Mouse (Mus musculus) C2C12 (cell line): ENCODE results near the gene Morn4. TPM values are rescaled to one million over a fixed set of nuclear protein-coding genes. Genes with fewer than 3 reads are reported as not detected.

Source experiments
- H3K27me3 ChIP-seq: one replicate; pipeline ENCODE4 v1.6.1; 2011; ENCODE audit not compliant: control insufficient read depth, insufficient read depth, insufficient read length
- H3K36me3 ChIP-seq: one replicate; pipeline ENCODE4 v1.6.1; 2011; ENCODE audit not compliant: control insufficient read depth, insufficient read depth
- H3K4me3 ChIP-seq: one replicate; pipeline ENCODE4 v1.5.1; 2011; ENCODE audit warnings: mild to moderate bottlenecking, control low read depth; ENCODE audit not compliant: poor library complexity, insufficient read depth, severe bottlenecking
- H3K79me2 ChIP-seq: one replicate; pipeline ENCODE4 v1.6.1; 2011; ENCODE audit not compliant: control insufficient read depth, insufficient read depth
- H3K79me3 ChIP-seq: one replicate; pipeline ENCODE4 v1.6.1; 2011; ENCODE audit warnings: low read depth, control low read depth
- H3ac ChIP-seq: one replicate; pipeline ENCODE3; 2011; ENCODE audit warnings: low read depth; ENCODE audit not compliant: control insufficient read depth, insufficient read length
- CEBPB ChIP-seq: IDR thresholded peaks from one replicate; pipeline ENCODE4 v1.6.1; 2011; ENCODE audit warnings: low read depth, mild to moderate bottlenecking, control low read depth, moderate library complexity
- CTCF ChIP-seq: IDR thresholded peaks from one replicate; pipeline ENCODE4 v1.5.1; 2011; ENCODE audit not compliant: control insufficient read depth, insufficient read depth, insufficient read length
- FOSL1 ChIP-seq: IDR thresholded peaks from one replicate; pipeline ENCODE4 v1.8.0; 2011; ENCODE audit warnings: mild to moderate bottlenecking, low read length; ENCODE audit not compliant: poor library complexity, insufficient read depth, severe bottlenecking
- MAX ChIP-seq: IDR thresholded peaks from one replicate; pipeline ENCODE4 v1.6.1; 2011; ENCODE audit warnings: mild to moderate bottlenecking, control low read depth
- MYOD1 ChIP-seq: IDR thresholded peaks from one replicate; pipeline ENCODE4 v1.6.1; 2011; ENCODE audit warnings: low read depth; ENCODE audit not compliant: control insufficient read depth, insufficient read length
- MYOG ChIP-seq: IDR thresholded peaks from one replicate; pipeline ENCODE4 v1.6.1; 2011; ENCODE audit not compliant: control insufficient read depth, insufficient read length; ENCODE audit errors: extremely low read depth
- USF1 ChIP-seq: IDR thresholded peaks from one replicate; pipeline ENCODE4 v1.6.1; 2011; ENCODE audit warnings: low read depth, mild to moderate bottlenecking, control low read depth, moderate library complexity
- polyA plus RNA-seq: library from polyadenylated mRNA; unstranded; fragments of >200 nt; fragmentation: generic; extraction: Trizol; gene quantifications from one replicate; pipeline ENCODE4 v1.2.1, GENCODE M21; 2012; ENCODE audit warnings: missing spikeins

The Morn4 gene
- polyA plus RNA-seq, 1 experiment, result 16.5 TPM

DNA sequence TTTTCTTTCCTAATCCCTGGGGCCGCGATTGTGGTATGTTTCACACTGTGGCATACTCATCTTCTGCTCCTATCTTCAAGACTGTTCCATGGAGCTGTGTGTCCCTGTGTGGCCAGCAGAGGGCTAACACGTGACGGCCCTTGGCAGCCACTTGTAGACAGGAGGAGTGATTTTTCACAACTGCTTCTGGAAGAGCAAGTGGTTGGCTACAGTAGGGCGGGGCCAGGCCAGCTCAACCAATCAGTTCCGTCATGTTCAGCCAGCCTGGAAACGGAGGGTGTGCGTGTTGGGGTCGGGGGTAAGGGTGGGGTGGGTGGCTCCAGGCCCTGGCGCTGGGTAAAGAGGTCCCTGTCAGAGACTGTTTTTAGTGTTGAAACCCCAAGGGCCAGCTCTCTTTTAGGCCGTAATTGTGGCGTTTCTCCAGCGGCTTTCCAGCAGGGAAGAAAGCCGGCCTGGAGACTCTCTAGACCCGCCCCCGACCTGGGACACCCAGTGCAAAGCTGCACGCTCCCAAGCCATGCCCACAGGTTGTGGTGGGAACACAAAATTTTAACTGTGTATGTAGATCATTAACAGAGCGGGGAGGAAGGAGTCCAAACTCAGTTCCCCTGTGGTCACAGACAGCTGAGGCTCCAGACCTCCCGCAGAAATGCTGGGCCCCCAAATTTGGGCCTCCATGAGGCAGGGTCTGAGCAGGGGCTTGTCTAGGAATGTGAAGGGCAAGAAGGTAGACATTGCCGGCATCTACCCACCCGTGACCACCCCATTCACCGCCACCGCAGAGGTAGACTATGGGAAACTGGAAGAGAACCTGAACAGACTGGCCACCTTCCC lies 40.7 kb downstream of the Morn4 start, which contains the start of gene Hoga1:
Gene Hoga1, plus strand, starts transcription at position 342 of the 834 bp plus-strand sequence.
- TF ChIP-seq FOSL1 (no peak), MAX (peak; percentile 94), MYOD1 (no peak), CTCF (peak; percentile 57), USF1 (peak; percentile 90), CEBPB (no peak), MYOG (no peak)
- Histone ChIP-seq H3K27me3 (no peaks in the 10 kb centered on the region), H3K4me3 (no peak within 1 kb of the TSS)

GRCm38 (mm10) chr19:42043988-42044387 lies 42.2 kb downstream of the Morn4 start:
- Histone ChIP-seq H3K36me3 (no peaks in the 10 kb centered on the region), H3K79me2 (no peaks in the 10 kb centered on the region), H3K4me3 (no peak overlapping the region), H3ac (no peak overlapping the region), H3K79me3 (no peaks in the 10 kb centered on the region), H3K27me3 (no peaks in the 10 kb centered on the region)
- TF ChIP-seq MYOG (no peak), FOSL1 (no peak), CEBPB (no peak), MAX (no peak), USF1 (no peak)

More for the DNA sequence above, 40.7 kb downstream of the Morn4 start, which contains the start of gene Hoga1:
- Histone ChIP-seq H3K36me3 (no peaks in the 10 kb centered on the region), H3K79me3 (no peaks in the 10 kb centered on the region), H3ac (no peak within 1 kb of the TSS), H3K79me2 (no peaks in the 10 kb centered on the region)

GRCm38 (mm10) chr19:42038310-42038709 lies 47.8 kb downstream of the Morn4 start:
- H3K79me2 ChIP-seq, result no peaks in the 10 kb centered on the region
- no peaks in the 10 kb centered on the region for H3K79me3 ChIP-seq
- H3ac ChIP-seq, result no peak overlapping the region
- no peak overlapping the region for H3K4me3 ChIP-seq
- peaks cover 11% of the 10 kb centered on the region for H3K36me3 ChIP-seq
- no peaks in the 10 kb centered on the region for H3K27me3 ChIP-seq
- TF ChIP-seq CEBPB (no peak), MAX (no peak), USF1 (no peak), FOSL1 (no peak), MYOD1 (no peak), CTCF (no peak), MYOG (no peak)

- H3K79me2 ChIP-seq, result no peaks in the 10 kb centered on the region
- no peaks in the 10 kb centered on the region for H3K79me3 ChIP-seq
- no peak for TF ChIP-seq USF1
- TF ChIP-seq MAX, result no peak
- TF ChIP-seq CEBPB, result no peak
- TF ChIP-seq MYOG, result no peak
- TF ChIP-seq MYOD1, result no peak
- TF ChIP-seq FOSL1, result no peak
- TF ChIP-seq CTCF, result no peak
- H3K27me3 ChIP-seq, result no peaks in the 10 kb centered on the region
- H3K36me3 ChIP-seq, result peaks cover 21% of the 10 kb centered on the region
- no peak overlapping the region for H3ac ChIP-seq
- no peak overlapping the region for H3K4me3 ChIP-seq
These were observed 48.9 kb downstream of the Morn4 start for GRCm38 (mm10) chr19:42037167-42037702.

DNA sequence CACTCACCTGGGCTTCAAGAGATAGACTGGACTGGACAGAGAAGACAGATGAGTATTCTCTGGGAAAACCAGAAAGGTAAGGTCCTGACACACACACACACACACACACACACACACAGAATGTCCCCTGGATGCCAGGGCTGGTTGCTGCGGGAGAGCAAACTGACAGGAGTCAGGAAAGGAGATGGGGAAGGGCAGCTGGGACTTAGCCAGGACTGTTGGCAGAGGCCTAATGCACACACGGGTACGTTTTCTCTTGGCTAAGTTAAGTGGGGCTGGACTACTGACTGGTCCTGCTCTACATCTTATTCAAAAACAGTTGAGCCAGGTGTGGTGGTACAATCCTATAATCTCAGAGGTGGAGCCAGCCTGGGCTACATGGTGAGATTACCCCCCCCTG lies 49.8 kb downstream of the Morn4 start:
- no peak overlapping the region for H3K4me3 ChIP-seq
- H3ac ChIP-seq, result no peak overlapping the region
- H3K36me3 ChIP-seq, result peaks cover 27% of the 10 kb centered on the region
- no peaks in the 10 kb centered on the region for H3K27me3 ChIP-seq
- H3K79me3 ChIP-seq, result no peaks in the 10 kb centered on the region
- no peak for TF ChIP-seq FOSL1
- TF ChIP-seq MYOD1, result no peak
- no peak for TF ChIP-seq MAX
- no peak for TF ChIP-seq MYOG
- no peak for TF ChIP-seq USF1
- TF ChIP-seq CEBPB, result no peak
- TF ChIP-seq CTCF, result no peak
- peaks cover 6% of the 10 kb centered on the region for H3K79me2 ChIP-seq
